Mouse (Mus musculus): ENCODE results near the gene Hdac5.
"Not testable (repeated sequence)": the region's sequence is repeated elsewhere in the genome, so short reads cannot be mapped to it uniquely, and the experiment has no call there.

Hdac5 gene

DNA sequence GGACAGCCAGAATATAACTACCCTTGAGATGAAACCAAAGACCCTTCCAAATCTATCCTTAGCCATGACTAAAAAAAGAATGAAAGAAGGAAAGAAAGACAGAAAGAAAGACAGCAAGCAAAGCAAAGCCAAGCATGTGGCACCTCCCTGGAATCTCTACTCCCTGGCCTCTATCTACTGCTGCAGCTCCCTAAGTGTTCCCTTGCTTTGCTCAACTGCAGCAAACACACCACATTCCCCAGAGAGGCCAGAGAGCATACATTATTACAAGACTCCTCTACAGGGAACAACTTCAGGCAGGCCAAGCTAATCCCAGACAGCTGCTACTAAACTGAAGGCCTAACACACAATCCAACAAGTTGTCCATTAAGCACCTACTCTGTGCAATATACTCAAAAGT is 50.1 kb downstream of the Hdac5 start:
- DNase-seq = no peak

DNA sequence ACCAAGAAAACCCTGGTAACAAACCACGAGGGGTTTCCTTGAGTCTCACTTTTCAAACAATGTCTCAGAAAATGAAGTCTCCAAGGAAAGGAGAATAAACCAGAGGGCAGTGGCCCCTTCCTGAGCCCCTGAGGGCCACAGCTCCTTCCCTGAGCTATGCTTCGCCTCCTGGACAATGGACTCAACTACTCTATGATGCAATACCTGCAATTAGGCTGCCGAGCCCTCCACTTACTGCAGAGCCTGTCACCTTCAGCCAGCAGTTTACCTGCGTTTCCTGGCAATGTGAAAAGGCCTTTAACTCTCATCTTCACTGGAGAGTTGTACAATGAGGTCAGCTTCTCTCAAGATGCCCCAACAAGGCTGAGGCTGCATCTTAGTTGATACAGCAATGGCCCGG is 61.3 kb downstream of the Hdac5 start:
- no peak for DNase-seq

DNA sequence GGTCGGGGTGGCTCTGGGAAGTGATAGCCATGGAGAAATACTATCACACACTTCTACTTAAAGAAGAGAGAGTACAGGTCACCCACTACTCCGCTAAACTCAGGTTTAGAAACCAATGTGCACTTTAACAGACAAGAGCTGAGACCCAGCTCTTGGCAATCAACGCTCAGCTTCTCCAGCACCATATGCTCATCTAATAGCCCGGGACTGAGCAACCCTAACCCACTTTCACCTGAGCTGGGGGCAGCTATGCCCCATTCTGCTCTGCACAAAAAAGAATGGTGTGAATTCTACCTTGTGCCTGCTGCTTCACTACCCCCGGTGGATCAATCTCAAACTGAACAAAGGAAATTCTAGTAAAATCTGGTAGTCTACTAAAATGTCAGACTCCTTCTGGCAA is 62.4 kb downstream of the Hdac5 start:
- no peak for DNase-seq

DNA sequence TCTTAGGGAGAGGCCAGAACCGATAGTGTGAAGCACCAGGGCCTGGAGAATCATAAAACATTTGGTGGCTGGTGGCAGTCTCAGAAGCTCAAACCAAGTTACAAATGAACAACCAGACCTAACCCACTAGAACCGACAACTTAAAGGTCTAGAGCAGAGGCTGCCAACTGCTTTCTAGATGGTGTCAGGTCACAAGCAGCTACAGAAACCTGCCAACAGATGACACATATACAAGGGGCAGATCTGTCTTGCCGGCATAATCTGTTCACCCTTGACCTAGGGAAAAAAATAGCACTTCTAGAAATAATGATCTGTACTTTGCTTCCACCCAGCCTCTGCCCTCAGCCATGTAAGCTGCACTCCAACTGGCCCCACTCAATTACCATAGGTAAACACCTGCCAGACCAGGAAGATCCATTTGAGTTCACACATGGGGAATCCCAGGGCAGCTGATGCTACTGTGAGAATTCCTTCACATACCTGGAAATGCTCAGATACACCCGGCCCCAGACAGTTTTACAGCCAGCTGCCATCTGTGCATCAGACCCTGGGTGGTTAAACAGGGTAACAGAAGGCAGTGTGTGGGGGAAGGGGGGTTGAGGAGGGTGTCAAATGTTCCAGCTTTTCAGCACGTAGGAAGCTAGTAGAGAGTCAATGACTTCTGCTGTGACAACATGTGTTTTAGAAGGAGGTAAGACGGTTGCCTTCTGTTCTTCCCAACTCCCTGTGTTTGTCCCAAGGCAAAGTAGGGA is 63.8 kb downstream of the Hdac5 start:
- DNase-seq = peak; percentile 82 to 83

DNA sequence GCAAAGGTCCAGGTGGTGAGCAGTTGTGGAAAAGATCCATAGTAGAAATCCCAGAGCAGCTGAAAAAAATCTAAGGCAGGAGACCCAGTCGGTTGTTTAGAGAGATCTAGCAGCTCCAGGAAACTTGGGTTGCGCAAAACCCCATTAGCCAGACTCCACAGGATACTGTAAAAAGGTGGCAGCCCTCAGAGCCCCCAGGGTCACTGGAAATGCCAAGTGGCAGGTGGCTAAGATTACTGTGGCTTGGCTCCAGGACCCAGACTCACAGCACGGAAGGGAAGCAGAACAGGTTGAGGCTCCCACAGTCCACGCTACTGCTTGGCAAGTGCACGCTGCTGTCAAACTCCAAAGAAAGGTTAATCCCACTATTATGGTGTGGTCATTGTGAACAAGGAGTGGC is 70.2 kb downstream of the Hdac5 start:
- DNase-seq = peak; percentile 84 to 90

DNA sequence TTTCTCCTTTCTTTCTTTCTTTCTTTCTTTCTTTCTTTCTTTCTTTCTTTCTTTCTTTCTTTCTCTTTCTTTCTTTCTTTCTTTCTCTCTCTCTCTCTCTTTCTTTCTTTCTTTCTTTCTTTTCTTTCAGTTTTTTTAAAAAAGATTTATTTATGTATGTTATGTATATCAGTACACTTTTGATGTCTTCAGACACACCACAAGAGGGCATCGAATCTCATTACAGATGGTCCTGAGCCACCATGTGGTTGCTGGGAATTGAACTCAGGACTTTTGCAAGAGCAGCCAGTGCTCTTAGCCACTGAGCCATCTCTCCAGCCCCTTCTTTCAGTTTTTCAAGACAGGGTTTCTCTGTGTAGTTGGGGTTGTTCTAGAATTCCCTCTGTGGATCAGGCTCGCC is 71.9 kb downstream of the Hdac5 start:
- DNase-seq = not testable (repeated sequence)

DNA sequence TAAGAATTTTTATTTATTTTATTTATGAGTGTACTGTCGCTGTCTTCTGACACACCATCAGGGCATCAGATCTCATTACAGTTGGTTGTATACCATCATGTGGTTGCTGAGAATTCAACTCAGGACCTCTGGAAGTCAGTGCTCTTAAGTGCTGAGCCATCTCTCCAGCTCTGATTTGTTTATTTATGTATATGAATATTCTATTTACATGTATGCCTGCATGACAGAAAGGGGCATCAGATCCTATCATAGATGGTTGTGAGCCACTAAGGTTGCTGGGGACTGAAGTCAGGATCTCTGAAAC is 73.2 kb downstream of the Hdac5 start:
- DNase-seq = no peak

DNA sequence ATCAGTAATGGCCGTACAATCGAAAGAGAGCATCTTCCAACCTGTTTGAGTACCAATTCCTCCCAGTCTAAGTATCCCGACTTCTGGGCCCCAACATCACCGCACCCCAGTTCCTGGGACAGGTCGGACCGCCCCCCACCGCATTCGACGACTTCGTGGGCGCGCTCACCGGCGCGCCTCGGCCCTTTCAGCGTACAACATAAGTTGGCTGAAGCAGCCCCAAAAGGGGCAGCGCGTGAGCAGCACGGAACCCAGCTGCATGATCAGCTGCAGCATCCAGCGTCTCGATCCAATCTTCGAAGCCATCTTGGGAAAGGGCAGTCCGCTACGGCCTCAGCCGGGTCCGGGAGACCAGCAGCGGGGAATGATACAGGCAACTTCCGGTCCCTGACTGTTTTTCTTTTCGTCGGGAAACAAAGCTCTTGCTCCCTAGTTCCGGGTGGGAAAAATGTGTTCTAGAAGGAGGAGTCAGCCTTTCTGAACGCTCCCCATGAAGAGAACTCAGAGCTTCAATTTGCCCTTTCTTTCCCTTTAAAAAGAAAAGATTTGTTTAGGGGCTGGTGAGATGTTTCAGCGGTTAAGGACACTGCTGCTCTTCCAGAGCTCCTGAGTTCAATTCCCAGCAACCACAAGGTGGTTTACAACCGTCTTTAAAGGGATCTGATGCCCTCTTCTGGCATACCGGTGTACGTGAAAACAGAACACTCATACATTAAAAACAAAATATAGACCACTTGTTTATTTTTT is 73.8 kb downstream of the Hdac5 start, which contains the start of gene Tmem101:
Gene Tmem101, minus strand, starts transcription at position 366 of the 747 bp plus-strand sequence.
- peak; percentile 91 to 94 for DNase-seq

DNA sequence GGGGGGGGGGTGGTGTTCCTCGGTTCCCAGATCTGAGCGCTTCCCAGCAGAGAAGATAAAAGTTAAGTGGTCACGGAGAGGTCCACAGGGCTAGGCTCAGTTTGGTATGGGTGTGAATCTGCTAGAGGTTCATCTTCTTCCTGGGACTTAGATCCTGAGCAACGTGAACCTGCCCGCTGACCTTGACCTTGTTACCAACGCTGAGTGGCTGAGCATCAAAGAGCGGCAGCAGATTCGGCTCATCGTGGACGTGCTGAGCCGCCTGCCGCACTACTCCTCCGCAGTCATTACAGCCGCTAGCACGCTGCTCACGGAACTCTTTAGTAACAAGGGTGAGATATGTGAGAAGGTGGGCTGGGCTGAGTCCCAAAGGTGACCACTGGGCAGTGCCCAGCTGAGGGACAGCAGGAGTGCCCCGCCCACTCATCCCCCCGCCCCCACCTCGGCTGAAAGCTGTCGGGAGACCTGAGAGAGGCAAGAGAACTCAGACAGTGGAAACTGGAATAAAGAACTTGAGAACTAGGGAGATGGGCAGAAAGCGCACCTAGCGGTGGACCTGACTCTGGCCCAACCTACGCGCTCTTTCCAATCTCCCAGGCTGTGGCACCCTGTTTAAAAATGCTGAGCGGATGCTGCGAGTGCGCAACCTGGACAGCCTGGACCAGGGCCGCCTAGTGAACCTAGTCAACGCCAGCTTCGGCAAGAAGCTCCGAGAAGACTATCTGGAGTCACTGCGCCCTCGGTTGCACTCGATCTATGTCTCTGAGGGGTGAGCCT is 82.6 kb downstream of the Hdac5 start:
- no peak for DNase-seq

DNA sequence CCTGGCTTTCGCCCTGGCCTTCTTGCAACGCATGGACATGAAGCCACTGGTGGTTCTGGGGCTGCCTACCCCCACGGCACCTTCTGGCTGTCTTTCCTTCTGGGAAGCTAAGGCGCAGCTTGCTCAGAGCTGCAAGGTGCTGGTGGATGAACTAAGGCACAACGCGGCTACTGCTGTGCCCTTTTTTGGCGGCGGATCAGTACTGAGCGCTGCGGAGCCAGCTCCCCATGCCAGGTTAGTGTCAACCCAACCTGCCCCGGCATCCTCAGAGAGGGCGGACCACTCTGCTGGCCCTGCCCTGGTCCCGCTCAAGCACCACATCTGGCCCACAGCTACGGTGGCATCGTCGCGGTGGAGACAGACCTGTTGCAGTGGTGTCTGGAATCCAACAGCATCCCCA is 83.4 kb downstream of the Hdac5 start:
- no peak for DNase-seq

DNA sequence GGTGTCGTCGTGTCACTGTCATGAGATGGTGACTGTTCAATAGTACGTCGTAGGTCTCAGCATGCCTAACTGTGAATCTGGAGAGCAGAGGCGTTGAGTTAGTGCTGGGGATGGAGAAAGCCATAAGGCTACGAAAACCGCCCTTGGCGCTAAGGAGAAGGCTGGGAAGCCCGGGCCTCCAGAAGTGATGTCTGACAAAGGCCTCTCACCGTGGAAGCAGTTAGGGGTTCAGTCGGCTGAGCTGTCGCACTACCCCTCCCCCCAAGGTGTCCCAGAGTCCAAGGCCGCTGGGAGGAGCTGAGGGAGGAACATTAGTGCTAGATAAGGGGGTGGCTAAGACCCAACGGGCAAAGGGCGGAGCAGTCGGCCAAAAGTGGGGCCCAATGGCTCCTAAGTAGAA is 84.0 kb downstream of the Hdac5 start:
- no peak for DNase-seq

DNA sequence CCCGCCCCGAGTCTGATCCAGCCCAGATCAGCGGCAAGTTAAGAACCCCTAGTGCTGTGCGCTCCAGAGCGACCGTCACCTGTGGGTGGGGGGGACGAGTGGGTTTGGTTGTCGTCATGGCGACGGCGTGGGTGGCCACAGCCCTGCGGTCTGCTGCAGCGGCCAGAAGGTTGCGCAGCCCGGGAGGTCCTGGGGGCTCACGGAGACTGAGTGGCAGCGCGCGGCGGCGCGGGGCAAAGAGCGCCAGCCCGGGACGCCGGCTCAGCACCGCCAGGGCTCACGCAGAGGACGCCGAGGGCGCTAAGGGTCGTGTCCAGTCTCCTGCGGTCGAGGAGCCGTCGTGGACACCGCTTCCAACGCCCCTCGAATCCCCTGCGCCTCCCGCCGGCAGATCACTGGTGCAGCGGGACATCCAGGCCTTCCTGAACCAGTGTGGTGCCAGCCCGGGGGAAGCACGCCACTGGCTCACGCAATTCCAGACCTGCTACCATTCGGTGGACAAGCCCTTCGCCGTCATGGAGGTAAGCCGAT is 84.4 kb downstream of the Hdac5 start, which contains the start of gene Nags:
Gene Nags, plus strand, starts transcription at position 43 of the 531 bp plus-strand sequence.
- DNase-seq = peak in 1 of 2 experiments; percentile 26

DNA sequence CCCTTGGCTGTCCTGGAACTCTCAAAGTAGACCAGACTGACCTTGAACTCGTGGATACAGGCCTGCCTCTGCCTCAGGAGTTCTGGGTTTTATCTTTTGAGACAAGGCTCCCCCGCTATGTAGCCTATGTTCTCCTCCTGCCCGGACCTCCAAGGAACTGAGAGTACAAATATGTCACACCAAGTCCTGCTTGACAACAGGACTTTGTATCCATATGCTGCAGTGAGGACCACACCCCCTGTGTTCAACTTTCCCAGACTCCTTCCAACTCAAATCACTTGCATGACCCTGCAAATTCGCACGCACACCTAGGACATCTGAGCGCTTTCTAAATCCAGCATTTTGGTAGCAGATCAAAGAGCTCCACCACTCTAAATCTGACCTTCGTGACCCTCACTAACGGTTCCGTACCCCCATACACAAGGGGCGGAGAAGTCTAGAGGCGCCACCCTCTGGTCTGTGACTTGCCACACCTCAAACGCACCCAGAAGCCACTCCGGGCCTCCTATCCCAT is 85.0 kb downstream of the Hdac5 start:
- DNase-seq = no peak

All from cerebellum, postnatal 10 days (tissue).